In genomic region chr6:120541386-120541785, GRCm38 (mm10) we compare ENCODE assay signal across 28 mouse cellular contexts. TPM values are rescaled to one million over a fixed set of nuclear protein-coding genes. Genes with fewer than 3 reads are reported as not detected.
DNase-seq lines count a peak whose midpoint lies in the region; TF ChIP-seq lines count a peak whose summit lies in the region.
"Had no signal": no experiment of that assay in that cellular context is flagged by ENCODE, and none has a peak within 500 bp of the region (broad histone marks: within the 10 kb centered on the region; RNA-seq: fewer than 3 reads in every experiment).

No protein-coding gene starts in this region.

- no peak overlapping the region for H3K4me3 ChIP-seq in gastrocnemius, adult 2 months
- no peak overlapping the region for H3K4me3 ChIP-seq in liver, adult 2 months (ENCODE audit: insufficient read depth, low read depth, low read length)
- H3K4me3 ChIP-seq in thymus, adult 2 months (ENCODE audit: control insufficient read depth, insufficient read depth, low read length) = no peak overlapping the region
- H3K4me3 ChIP-seq: embryonic facial prominence, embryonic 12.5 days; forebrain, embryonic 12.5 days; heart, embryonic 10.5 days; hindbrain, embryonic 15.5 days; limb, embryonic 13.5 days; liver, embryonic 15.5 days; midbrain, embryonic 10.5 days; midbrain, embryonic 15.5 days; neural tube, embryonic 15.5 days had no signal

- H3K9ac ChIP-seq in liver, adult 2 months (ENCODE audit: low read depth, low read length) = no peak overlapping the region
- H3K9ac ChIP-seq: embryonic facial prominence, embryonic 12.5 days; forebrain, embryonic 12.5 days; forebrain, postnatal 0 days; hindbrain, embryonic 15.5 days; limb, embryonic 13.5 days; liver, embryonic 15.5 days; lung, embryonic 14.5 days; midbrain, embryonic 15.5 days; neural tube, embryonic 15.5 days had no signal

- no peaks in the 10 kb centered on the region for H3K27me3 ChIP-seq in liver, adult 2 months (ENCODE audit: control insufficient read depth, insufficient read depth, low read length)
- H3K27me3 ChIP-seq in thymus, adult 2 months (ENCODE audit: control insufficient read depth, insufficient read depth, low read length) = no peaks in the 10 kb centered on the region
- H3K27me3 ChIP-seq: embryonic facial prominence, embryonic 12.5 days; forebrain, embryonic 12.5 days; hindbrain, embryonic 15.5 days; limb, embryonic 13.5 days; liver, embryonic 15.5 days; midbrain, embryonic 15.5 days; neural tube, embryonic 15.5 days had no signal

- 38% methylated on average over 2 of the region's 2 CpGs for WGBS in liver, adult 2 months
- WGBS in thymus, adult 2 months = 85% methylated on average over 2 of the region's 2 CpGs

- intact Hi-C loops in gastrocnemius, adult 2 months (cut with DNase I) = loop anchor here (2.0 kb wide), 1 partner anchor 49 kb away; no protein-coding TSS in a partner anchor

- H3K4me1 ChIP-seq in liver, adult 2 months (ENCODE audit: control insufficient read depth, insufficient read depth, low read length) = peaks cover 8% of the 10 kb centered on the region
- 0 out of 2 replicates have a peak, but pooled peaks cover 3% of the 10 kb centered on the region for H3K4me1 ChIP-seq in thymus, adult 2 months (replicated peaks; ENCODE audit: control insufficient read depth, insufficient read depth, low read length)

- no peak for TF ChIP-seq POLR2A in liver, adult 2 months (IDR thresholded peaks at IDR 0.05; ENCODE audit: extremely low read depth, insufficient read depth, low read length)
- TF ChIP-seq POLR2A in thymus, adult 2 months (IDR thresholded peaks at IDR 0.05; ENCODE audit: control insufficient read depth, extremely low read depth, insufficient read depth, low read length, poor library complexity) = no peak

- peak overlapping the region; percentile 89 for H3K27ac ChIP-seq in gastrocnemius, adult 2 months
- no peak overlapping the region for H3K27ac ChIP-seq in liver, adult 2 months (replicated peaks; ENCODE audit: insufficient read depth, low read depth, low read length)
- H3K27ac ChIP-seq in thymus, adult 2 months (ENCODE audit: control insufficient read depth, insufficient read depth, low read length) = no peak overlapping the region
- H3K27ac ChIP-seq: embryonic facial prominence, embryonic 12.5 days; forebrain, embryonic 12.5 days; heart, embryonic 10.5 days; hindbrain, embryonic 15.5 days; limb, embryonic 13.5 days; liver, embryonic 15.5 days; midbrain, embryonic 10.5 days; midbrain, embryonic 15.5 days; neural tube, embryonic 15.5 days had no signal

- DNase-seq in gastrocnemius, adult 2 months = no peak
- no peak for DNase-seq in gastrocnemius, adult 18-20 months (ENCODE audit: low spot score)
- DNase-seq in liver, adult 2 months (ENCODE audit: extremely low read depth, low read depth, low spot score) = peak; percentile 52
- no peak for DNase-seq in liver
- peak; percentile 51 for DNase-seq in embryo, embryonic 10 days (ENCODE audit: low spot score)
- no peak for DNase-seq in left cerebral cortex, adult 11 months (ENCODE audit: low spot score)
- DNase-seq in thymus, adult 2 months = no peak
- DNase-seq: adrenal gland, postnatal 25 days; cerebellum, adult 18-20 months; cerebellum, postnatal 10 days; forebrain, postnatal 0 days; gastrocnemius, postnatal 14 days; kidney, adult 18-20 months; kidney, postnatal 10 days; retina, postnatal 1 day; right cerebral cortex, postnatal 14 days had no signal

- no peaks in the 10 kb centered on the region for H3K79me2 ChIP-seq in liver, adult 2 months (ENCODE audit: control insufficient read depth, insufficient read depth, low read length)

- no peaks in the 10 kb centered on the region for H3K36me3 ChIP-seq in liver, adult 2 months (ENCODE audit: control insufficient read depth, insufficient read depth, low read length)
- H3K36me3 ChIP-seq in thymus, adult 2 months (ENCODE audit: control insufficient read depth, insufficient read depth, low read length) = no peaks in the 10 kb centered on the region
- H3K36me3 ChIP-seq: embryonic facial prominence, embryonic 12.5 days; forebrain, embryonic 12.5 days; heart, embryonic 10.5 days; hindbrain, embryonic 15.5 days; limb, embryonic 13.5 days; liver, embryonic 15.5 days; midbrain, embryonic 10.5 days; midbrain, embryonic 15.5 days; neural tube, embryonic 15.5 days had no signal

- no peak for TF ChIP-seq CTCF in gastrocnemius, adult 2 months (IDR thresholded peaks at IDR 0.05)
- no peak for TF ChIP-seq CTCF in liver, adult 2 months (IDR thresholded peaks at IDR 0.05; ENCODE audit: low read depth, low read length)
- no peak for TF ChIP-seq CTCF in thymus, adult 2 months (IDR thresholded peaks at IDR 0.05; ENCODE audit: borderline replicate concordance, control insufficient read depth, extremely low read depth, insufficient read depth, low read length, poor library complexity)

RNA-seq across cellular contexts. Expression of gene Hdhd5, which starts 10.3 kb away (rescaled TPM):
- 10 to 100 TPM; 19.4 to 28.5 TPM for total RNA-seq in gastrocnemius, adult 2 months (2021)
- total RNA-seq in gastrocnemius, adult 18-20 months (2021) = 10 to 100 TPM; 19.9 to 26.1 TPM
- total RNA-seq in liver, adult 2 months (2014; rRNA removed) = 21.1 and 22.3 TPM in 2 replicates
- 32.6 and 36.7 TPM in 2 replicates for polyA plus RNA-seq in liver, adult 2 months (2012; rRNA removed)
- 62.4 and 74.5 TPM in 2 replicates for polyA plus RNA-seq in thymus, adult 2 months (2012; rRNA removed)

RNA-seq across cellular contexts. Expression of gene Tmem121b, which starts 47.8 kb away (rescaled TPM):
- total RNA-seq in gastrocnemius, adult 2 months (2021) = not detected
- total RNA-seq in gastrocnemius, adult 18-20 months (2021) = not detected
- total RNA-seq in liver, adult 2 months (2014; rRNA removed) = under 0.01 TPM in 1 of 2 replicates, not detected in the other
- polyA plus RNA-seq in liver, adult 2 months (2012; rRNA removed) = not detected in 2 replicates
- 1.2 and 1.4 TPM in 2 replicates for polyA plus RNA-seq in thymus, adult 2 months (2012; rRNA removed)
- total RNA-seq: adrenal gland, postnatal 25 days; granulocyte monocyte progenitor cell, adult 5-6 weeks had no signal
- polyA plus RNA-seq: heart, postnatal 0 days; liver, embryonic 15.5 days had no signal

Comparison
In these comparisons a context has a peak if more than half of its experiments do, and no peak if none do; other contexts are left out.
1. DNase-seq: peak in liver, adult 2 months (single experiment) and embryo, embryonic 10 days (single experiment); none in gastrocnemius, adult 2 months (single experiment), gastrocnemius, adult 18-20 months (single experiment), liver (single experiment), left cerebral cortex, adult 11 months (single experiment) and thymus, adult 2 months (single experiment).